Mouse (Mus musculus) thymus, postnatal 0 days (tissue): ENCODE measurements around the gene Vmn1r173. TPM values are rescaled to one million over a fixed set of nuclear protein-coding genes. Genes with fewer than 3 reads are reported as not detected.
"Not testable (repeated sequence)": the region's sequence is repeated elsewhere in the genome, so short reads cannot be mapped to it uniquely, and the experiment has no call there.

Experiments used
- DNase-seq: peaks from one replicate; pipeline ENCODE4 v3.0.0-alpha.2; 2015; ENCODE audit warnings: low spot score
- polyA plus RNA-seq: library from polyadenylated mRNA; unstranded; fragments of >200 nt; fragmentation: Nextera tagmentation; extraction: Ambion mirVana; gene quantifications from 2 replicates; pipeline ENCODE4 v1.2.1, GENCODE M21; 2015

Gene Vmn1r173
- polyA plus RNA-seq, result not detected in 2 replicates

GRCm38 (mm10) chr7:23700403-23700802 lies at the start of gene Vmn1r173:
TSS of gene Vmn1r173 (plus strand) at chr7:23700703.
- not testable (repeated sequence) for DNase-seq

- no peak for DNase-seq
Measured at GRCm38 (mm10) chr7:23658016-23658415, 42.5 kb upstream of the Vmn1r173 start, which contains the start of gene Vmn1r172. TSS of gene Vmn1r172 (plus strand) at chr7:23658316.

DNA sequence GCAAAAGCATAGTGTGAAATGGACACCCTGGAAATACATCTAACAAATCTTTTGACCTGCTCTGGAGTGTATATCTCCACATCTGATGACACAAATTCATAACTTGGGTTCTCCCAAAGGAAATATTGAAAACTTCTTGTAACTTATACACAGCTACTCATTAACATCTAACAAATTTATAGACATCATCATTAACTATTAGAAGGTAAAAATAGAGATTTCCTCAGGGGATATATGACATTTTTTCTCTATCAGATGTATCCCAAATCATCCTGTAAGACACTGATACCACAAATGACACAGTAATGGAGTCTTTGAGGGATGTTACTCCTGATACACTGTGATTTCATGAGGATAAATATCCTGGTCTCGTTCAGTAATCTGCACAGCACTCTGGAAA lies 51.5 kb downstream of the Vmn1r173 start, which contains the start of gene Vmn1r174:
TSS of gene Vmn1r174 (plus strand) at position 301 of the 400 bp plus-strand sequence.
- DNase-seq, result not testable (repeated sequence)

Other genes with a start within 250 kb of the Vmn1r173 start
- gene Vmn1r167, start 193.5 kb upstream of the Vmn1r173 start, polyA plus RNA-seq, result not detected in 2 replicates
- not detected in 2 replicates for gene Vmn1r168, start 161.0 kb upstream of the Vmn1r173 start, polyA plus RNA-seq
- not detected in 2 replicates for gene Vmn1r169, start 125.2 kb upstream of the Vmn1r173 start, polyA plus RNA-seq
- not detected in 2 replicates for gene Vmn1r170, start 94.5 kb upstream of the Vmn1r173 start, polyA plus RNA-seq
- not detected in 2 replicates for gene Vmn1r171, start 70.0 kb upstream of the Vmn1r173 start, polyA plus RNA-seq
- gene Vmn1r172, start 42.4 kb upstream of the Vmn1r173 start, polyA plus RNA-seq, result not detected in 2 replicates
- not detected in 2 replicates for gene Vmn1r174, start 51.6 kb downstream of the Vmn1r173 start, polyA plus RNA-seq
- not detected in 2 replicates for gene Vmn1r175, start 109.9 kb downstream of the Vmn1r173 start, polyA plus RNA-seq
- gene Vmn1r176, start 136.7 kb downstream of the Vmn1r173 start, polyA plus RNA-seq, result not detected in 2 replicates
- gene Vmn1r177, start 165.7 kb downstream of the Vmn1r173 start, polyA plus RNA-seq, result not detected in 2 replicates
- gene Vmn1r178, start 191.3 kb downstream of the Vmn1r173 start, polyA plus RNA-seq, result not detected in 2 replicates
- not detected in 2 replicates for gene Vmn1r179, start 226.3 kb downstream of the Vmn1r173 start, polyA plus RNA-seq
- gene Vmn1r180, start 249.9 kb downstream of the Vmn1r173 start, polyA plus RNA-seq, result not detected in 2 replicates